Mouse (Mus musculus) naive thymus-derived CD4-positive, alpha-beta T cell, adult 2 months (primary cell): ENCODE measurements around the gene Defb20.

ENCODE experiments used
- DNase-seq: peaks from one replicate; pipeline ENCODE4 v3.0.0-alpha.2; 2011; ENCODE audit warnings: low read depth

Gene Defb20

DNA sequence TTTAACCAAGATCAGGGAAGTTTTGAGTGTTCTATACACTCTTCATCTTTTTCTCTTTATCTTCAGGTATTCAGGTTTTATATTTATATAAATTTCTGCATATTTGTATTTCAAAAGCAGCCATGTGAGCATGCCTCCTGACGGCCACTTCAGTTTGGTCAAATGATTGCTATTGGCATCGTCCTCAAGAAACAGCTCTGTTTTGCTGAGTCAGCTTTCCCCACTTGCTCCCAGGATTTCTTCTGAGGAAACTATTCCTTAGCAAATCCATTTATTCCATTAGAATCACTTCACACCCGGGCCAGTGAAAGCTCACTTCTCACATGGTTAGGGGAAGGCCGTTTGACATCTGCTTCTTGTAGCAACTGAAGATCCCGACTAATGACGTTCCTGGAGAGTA, 21.2 kb downstream of the Defb20 start:
- DNase-seq, result no peak

DNA sequence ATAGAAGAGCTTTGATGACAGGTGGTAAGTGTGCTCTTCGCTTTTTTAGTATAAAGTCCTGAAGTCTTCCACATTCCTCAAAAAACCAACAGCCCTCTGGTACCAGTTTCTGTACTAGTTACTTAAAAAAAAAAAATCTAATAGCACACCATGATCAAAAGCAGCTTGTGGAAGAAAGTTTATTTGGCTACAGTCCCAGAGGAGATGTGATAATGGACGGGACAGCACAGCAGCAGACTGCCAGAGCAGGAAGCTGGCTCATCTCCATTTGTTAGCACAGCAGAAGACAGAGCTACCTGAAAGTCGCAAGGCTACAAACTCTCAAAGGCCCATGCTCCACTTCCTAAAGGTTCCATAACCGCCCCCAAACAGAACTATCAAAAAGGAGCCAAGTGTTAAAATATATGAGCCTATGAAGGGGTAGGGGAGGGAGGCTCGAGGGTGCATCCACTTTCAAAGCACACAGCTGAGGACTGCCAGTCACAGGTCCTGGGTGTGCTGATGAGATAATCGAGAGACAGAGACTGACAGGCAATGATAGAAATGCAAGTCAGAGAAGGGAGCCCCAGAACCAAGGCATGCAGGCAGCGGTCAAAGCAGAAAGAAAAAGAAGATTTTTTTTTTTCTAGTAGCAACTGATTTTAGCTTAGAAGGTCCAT, 23.5 kb downstream of the Defb20 start:
- DNase-seq, result no peak

- DNase-seq, result no peak
Observed at GRCm38 (mm10) chr2:152500863-152501229, 24.0 kb downstream of the Defb20 start.

- DNase-seq, result no peak
Observed at GRCm38 (mm10) chr2:152503950-152504349, 27.1 kb downstream of the Defb20 start.

- DNase-seq, result no peak
Observed at GRCm38 (mm10) chr2:152511592-152511991, 34.7 kb downstream of the Defb20 start, which contains the start of gene Defb26. Gene Defb26, minus strand, starts transcription at chr2:152511692.

GRCm38 (mm10) chr2:152516084-152516483, 39.2 kb downstream of the Defb20 start:
- DNase-seq, result no peak

GRCm38 (mm10) chr2:152517981-152518380, 41.1 kb downstream of the Defb20 start, which contains the start of gene Defb28:
Gene Defb28, plus strand, starts transcription at chr2:152518255.
- DNase-seq, result no peak
